Mouse (Mus musculus) cerebellum, adult 2 months (tissue): Measurements from ENCODE around the gene Aqp5. TPM values are rescaled to one million over a fixed set of nuclear protein-coding genes. Genes with fewer than 3 reads are reported as not detected.

ENCODE experiments used
- DNase-seq, 2 experiments: peaks; one replicate each; pipeline ENCODE4 v3.0.0; 2021
- H3K27ac ChIP-seq: fragments of 200-500 bp; 2 replicates; pipeline ENCODE4 v1.5.1; 2012; ENCODE audit warnings: low read length, control low read depth, inconsistent platforms; ENCODE audit not compliant: insufficient read depth
- H3K27me3 ChIP-seq: fragments of 200-500 bp; 2 replicates; pipeline ENCODE4 v1.6.1; 2012; ENCODE audit warnings: inconsistent platforms, mild to moderate bottlenecking, low read length, moderate library complexity; ENCODE audit not compliant: control insufficient read depth, insufficient read depth
- H3K4me1 ChIP-seq: fragments of 200-500 bp; 2 replicates; pipeline ENCODE4 v1.6.1; 2011; ENCODE audit warnings: low read length; ENCODE audit not compliant: control insufficient read depth, insufficient read depth
- H3K4me3 ChIP-seq: fragments of 200-500 bp; replicated peaks from 2 replicates; pipeline ENCODE3; 2011; ENCODE audit warnings: mild to moderate bottlenecking, low read depth, low read length, control low read depth; ENCODE audit not compliant: insufficient read depth
- CTCF ChIP-seq: fragments of 200-500 bp; IDR thresholded peaks from 2 replicates; pipeline ENCODE4 v1.5.1; 2011; ENCODE audit warnings: low read depth, mild to moderate bottlenecking, control low read depth, low read length, moderate library complexity, borderline replicate concordance; ENCODE audit not compliant: insufficient read depth
- POLR2A ChIP-seq: fragments of 200-500 bp; IDR thresholded peaks from 2 replicates; pipeline ENCODE4 v1.6.1; 2011; ENCODE audit warnings: low read length, control low read depth, borderline replicate concordance; ENCODE audit not compliant: insufficient read depth
- WGBS: fragments of 180-500 bp; shearing (Covaris S2); methylation state at CpG from one replicate; pipeline ENCODE4 v1.1.7; 2018; 5-methylcytosine and 5-hydroxymethylcytosine counted together
- polyA plus RNA-seq: library from polyadenylated mRNA; depleted of rRNA; stranded (reverse); fragments of >200 nt; gene quantifications from 2 replicates; pipeline ENCODE4 v1.2.3, GENCODE M21; 2012

Gene Aqp5
- polyA plus RNA-seq, 1 experiment: 0.56 TPM

- Histone ChIP-seq H3K4me3 (no peak overlapping the region), H3K27ac (no peak overlapping the region), H3K27me3 (no peaks in the 10 kb centered on the region; the same call in 1 of the 2 replicates), H3K4me1 (peaks cover 6% of the 10 kb centered on the region; the same call in 1 of the 2 replicates)
- no peak for TF ChIP-seq POLR2A
- no peak for TF ChIP-seq CTCF
- DNase-seq: no peak
- WGBS: 95% methylated on average over 3 of the region's 3 CpGs
Observed at GRCm38 (mm10) chr15:99586525-99586924, 4.1 kb upstream of the Aqp5 start.

- no peak for TF ChIP-seq POLR2A
- no peak for DNase-seq
- H3K4me1 ChIP-seq: 0 out of 2 replicates have a peak, but pooled peaks cover 3% of the 10 kb centered on the region
- H3K27ac ChIP-seq: no peak overlapping the region
- H3K4me3 ChIP-seq: no peak overlapping the region
- no peaks in the 10 kb centered on the region; the same call in 1 of the 2 replicates for H3K27me3 ChIP-seq
- 43% methylated on average over 9 of the region's 9 CpGs for WGBS
Observed at GRCm38 (mm10) chr15:99589237-99589636, 1.3 kb upstream of the Aqp5 start.

GRCm38 (mm10) chr15:99589704-99590103 is 878 bp upstream of the Aqp5 start:
- H3K4me3 ChIP-seq: no peak overlapping the region
- H3K27me3 ChIP-seq: no peaks in the 10 kb centered on the region; the same call in 1 of the 2 replicates
- TF ChIP-seq POLR2A (no peak), CTCF (no peak)
- H3K27ac ChIP-seq: no peak overlapping the region
- WGBS: 61% methylated on average over 7 of the region's 7 CpGs
- 0 out of 2 replicates have a peak, but pooled peaks cover 3% of the 10 kb centered on the region for H3K4me1 ChIP-seq
- DNase-seq: no peak

GRCm38 (mm10) chr15:99592177-99592576 is 1.6 kb downstream of the Aqp5 start:
- Histone ChIP-seq H3K4me3 (no peak overlapping the region), H3K27ac (no peak overlapping the region), H3K27me3 (no peaks in the 10 kb centered on the region; the same call in 1 of the 2 replicates), H3K4me1 (peaks cover 9% of the 10 kb centered on the region)
- WGBS: 44% methylated on average over 8 of the region's 8 CpGs
- TF ChIP-seq CTCF (no peak), POLR2A (no peak)
- no peak for DNase-seq

- Histone ChIP-seq H3K4me3 (no peak overlapping the region), H3K4me1 (peaks cover 16% of the 10 kb centered on the region), H3K27me3 (no peaks in the 10 kb centered on the region; the same call in 1 of the 2 replicates), H3K27ac (no peak overlapping the region)
- 91% methylated on average over 5 of the region's 5 CpGs for WGBS
- no peak for DNase-seq
- no peak for TF ChIP-seq CTCF
- TF ChIP-seq POLR2A: no peak
Observed at GRCm38 (mm10) chr15:99592877-99593276, 2.3 kb downstream of the Aqp5 start.

- H3K27me3 ChIP-seq: no peaks in the 10 kb centered on the region; the same call in 1 of the 2 replicates
- peaks cover 29% of the 10 kb centered on the region for H3K4me1 ChIP-seq
- H3K27ac ChIP-seq: no peak overlapping the region
- no peak overlapping the region for H3K4me3 ChIP-seq
- TF ChIP-seq POLR2A (no peak), CTCF (no peak)
- no peak for DNase-seq
- WGBS: 84% methylated on average over 10 of the region's 10 CpGs
Observed at GRCm38 (mm10) chr15:99594951-99595350, 4.4 kb downstream of the Aqp5 start.

GRCm38 (mm10) chr15:99596056-99596687 is 5.6 kb downstream of the Aqp5 start:
- peak; percentile 95 to 96 for DNase-seq
- Histone ChIP-seq H3K4me1 (peaks cover 40% of the 10 kb centered on the region), H3K27ac (peak overlapping the region; percentile 31), H3K4me3 (no peak overlapping the region), H3K27me3 (no peaks in the 10 kb centered on the region)
- TF ChIP-seq POLR2A: no peak
- peak; percentile 99 for TF ChIP-seq CTCF
- under 1% methylated on average over 7 of the region's 7 CpGs for WGBS

GRCm38 (mm10) chr15:99596841-99597240 is 6.3 kb downstream of the Aqp5 start:
- H3K27ac ChIP-seq: peak overlapping the region; percentile 69
- TF ChIP-seq POLR2A (no peak), CTCF (no peak)
- H3K27me3 ChIP-seq: no peaks in the 10 kb centered on the region
- H3K4me1 ChIP-seq: peaks cover 40% of the 10 kb centered on the region
- no peak for DNase-seq
- H3K4me3 ChIP-seq: no peak overlapping the region
- 65% methylated on average over 7 of the region's 7 CpGs for WGBS
